Mouse (Mus musculus) forebrain, embryonic 14.5 days (tissue): ENCODE measurements around the gene Stk11ip. TPM values are rescaled to one million over a fixed set of nuclear protein-coding genes. Genes with fewer than 3 reads are reported as not detected.

ENCODE experiments used
- ATAC-seq: fragments of 200-750 bp; cut with Nextera tagmentation; 2 replicates; pipeline ENCODE4 v1.8.0; 2017; ENCODE audit warnings: mild to moderate bottlenecking, moderate library complexity
- DNase-seq: peaks from one replicate; pipeline ENCODE4 v3.0.0-alpha.2; 2015; ENCODE audit warnings: low spot score
- H3K27ac ChIP-seq: fragments of 300-500 bp; sonication (generic); 2 replicates; pipeline ENCODE4 v1.5.1; 2014; ENCODE audit warnings: low read depth, mild to moderate bottlenecking, control low read depth, low read length, moderate library complexity
- H3K27me3 ChIP-seq: fragments of 300-500 bp; sonication (generic); replicated peaks from 2 replicates; pipeline ENCODE4 v1.6.1; 2014; ENCODE audit warnings: low read length, control low read depth, mixed read lengths; ENCODE audit not compliant: control insufficient read depth, insufficient read depth
- H3K36me3 ChIP-seq: fragments of 300-500 bp; sonication (generic); 2 replicates; pipeline ENCODE4 v1.6.1; 2014; ENCODE audit warnings: low read length, control low read depth; ENCODE audit not compliant: control insufficient read depth, insufficient read depth
- H3K4me1 ChIP-seq: fragments of 300-500 bp; sonication (generic); 2 replicates; pipeline ENCODE4 v1.6.1; 2014; ENCODE audit warnings: antibody characterized with exemption, low read length, control low read depth; ENCODE audit not compliant: control insufficient read depth, insufficient read depth
- H3K4me2 ChIP-seq: fragments of 300-500 bp; sonication (generic); 2 replicates; pipeline ENCODE4 v1.6.1; 2014; ENCODE audit warnings: mild to moderate bottlenecking, control low read depth, low read length
- H3K4me3 ChIP-seq: fragments of 300-500 bp; sonication (generic); 2 replicates; pipeline ENCODE4 v1.5.1; 2014; ENCODE audit warnings: low read depth, low read length, control low read depth
- H3K9ac ChIP-seq: fragments of 300-500 bp; sonication (generic); 2 replicates; pipeline ENCODE4 v1.6.1; 2014; ENCODE audit warnings: mild to moderate bottlenecking, low read length, control low read depth, moderate library complexity
- H3K9me3 ChIP-seq: fragments of 300-500 bp; sonication (generic); replicated peaks from 2 replicates; pipeline ENCODE4 v1.6.1; 2016; ENCODE audit warnings: low read length, control low read depth, mixed read lengths; ENCODE audit not compliant: control insufficient read depth
- WGBS: fragments of 180-500 bp; shearing (Covaris S2); extraction: QIAGEN DNeasy Blood & Tissue Kit; methylation state at CpG from one replicate; pipeline ENCODE4 v1.1.7; 2014; 5-methylcytosine and 5-hydroxymethylcytosine counted together
- polyA plus RNA-seq: library from polyadenylated mRNA; unstranded; fragments of >200 nt; fragmentation: Nextera tagmentation; extraction: Ambion mirVana; gene quantifications from 2 replicates; pipeline ENCODE4 v1.2.1, GENCODE M21; 2014

Stk11ip gene
- 8.7 and 10.7 TPM in 2 replicates for polyA plus RNA-seq

DNA sequence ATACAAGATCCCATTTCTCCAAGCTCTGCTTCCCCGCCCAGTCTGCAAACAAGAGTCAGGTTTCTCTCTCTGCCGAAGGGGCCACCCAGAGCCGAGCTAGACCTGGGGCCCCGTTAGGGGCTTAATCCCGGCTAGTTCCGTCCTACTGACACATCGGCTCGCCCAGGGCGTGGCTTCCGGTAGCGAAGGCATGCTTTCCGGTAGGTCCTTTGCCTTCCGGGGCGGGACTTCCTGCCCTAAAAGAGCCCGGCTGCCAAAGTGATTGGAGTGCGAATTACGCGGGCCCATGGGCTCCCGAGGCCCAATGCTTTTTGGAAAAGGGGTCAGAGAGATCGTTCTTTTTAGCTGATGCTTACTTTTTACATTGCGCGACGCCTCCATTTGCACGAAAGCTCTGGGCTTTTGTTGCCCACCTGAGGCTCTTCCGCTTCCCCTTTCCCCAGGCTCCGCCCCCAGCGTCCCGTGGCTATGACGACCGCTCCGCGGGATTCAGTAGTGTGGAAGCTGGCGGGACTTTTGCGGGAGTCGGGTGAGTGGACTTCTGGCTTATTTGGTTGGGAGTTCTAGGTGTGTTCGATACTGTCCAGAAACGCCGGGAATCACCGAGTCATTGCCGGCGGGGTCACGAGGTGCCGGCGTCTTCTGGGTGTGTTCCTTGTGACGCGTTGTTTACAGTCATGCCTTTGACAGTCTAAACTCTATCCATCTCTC is at the start of gene Stk11ip:
Stk11ip (plus strand) TSS at position 209 of the 711 bp plus-strand sequence.
- Histone ChIP-seq H3K4me3 (peak within 1 kb of the TSS; percentile 53), H3K4me2 (peak within 1 kb of the TSS; percentile 62), H3K27ac (peak within 1 kb of the TSS; percentile 76), H3K4me1 (peaks cover 2% of the 10 kb centered on the region; the same call in 1 of the 2 replicates), H3K9ac (peak within 1 kb of the TSS; percentile 51), H3K27me3 (no peaks in the 10 kb centered on the region), H3K36me3 (peaks cover 8% of the 10 kb centered on the region), H3K9me3 (no peaks in the 10 kb centered on the region)
- peak; percentile 99 for ATAC-seq
- under 1% methylated on average over 46 of the region's 46 CpGs for WGBS
- DNase-seq = peak; percentile 97

DNA sequence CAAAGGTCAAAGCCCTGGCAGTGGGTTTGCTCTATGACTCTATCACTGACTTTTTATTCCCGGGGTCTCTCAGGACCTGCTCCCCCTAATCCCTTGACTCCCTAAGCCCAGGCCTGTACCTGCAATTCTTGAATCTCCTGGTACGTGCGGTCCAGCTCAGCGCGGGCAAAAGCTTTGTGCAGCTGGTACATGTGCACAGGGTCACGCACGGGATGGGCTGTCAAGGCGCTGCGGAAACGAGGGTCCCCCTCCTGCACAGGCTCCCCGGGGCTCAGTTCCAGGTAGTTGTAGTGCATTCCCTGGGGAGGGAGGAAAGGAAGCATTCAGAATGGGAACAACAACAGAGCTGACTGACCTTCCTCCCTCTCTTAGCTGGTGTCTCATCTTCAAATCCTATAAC is 44.9 kb upstream of the Stk11ip start:
- 95% methylated on average over 11 of the region's 11 CpGs for WGBS
- Histone ChIP-seq H3K9ac (no peak overlapping the region), H3K4me3 (no peak overlapping the region), H3K27ac (no peak overlapping the region), H3K9me3 (no peaks in the 10 kb centered on the region), H3K4me1 (peaks cover 29% of the 10 kb centered on the region), H3K27me3 (no peaks in the 10 kb centered on the region), H3K36me3 (peaks cover 54% of the 10 kb centered on the region), H3K4me2 (no peak overlapping the region)
- DNase-seq (no peak), ATAC-seq (no peak)

DNA sequence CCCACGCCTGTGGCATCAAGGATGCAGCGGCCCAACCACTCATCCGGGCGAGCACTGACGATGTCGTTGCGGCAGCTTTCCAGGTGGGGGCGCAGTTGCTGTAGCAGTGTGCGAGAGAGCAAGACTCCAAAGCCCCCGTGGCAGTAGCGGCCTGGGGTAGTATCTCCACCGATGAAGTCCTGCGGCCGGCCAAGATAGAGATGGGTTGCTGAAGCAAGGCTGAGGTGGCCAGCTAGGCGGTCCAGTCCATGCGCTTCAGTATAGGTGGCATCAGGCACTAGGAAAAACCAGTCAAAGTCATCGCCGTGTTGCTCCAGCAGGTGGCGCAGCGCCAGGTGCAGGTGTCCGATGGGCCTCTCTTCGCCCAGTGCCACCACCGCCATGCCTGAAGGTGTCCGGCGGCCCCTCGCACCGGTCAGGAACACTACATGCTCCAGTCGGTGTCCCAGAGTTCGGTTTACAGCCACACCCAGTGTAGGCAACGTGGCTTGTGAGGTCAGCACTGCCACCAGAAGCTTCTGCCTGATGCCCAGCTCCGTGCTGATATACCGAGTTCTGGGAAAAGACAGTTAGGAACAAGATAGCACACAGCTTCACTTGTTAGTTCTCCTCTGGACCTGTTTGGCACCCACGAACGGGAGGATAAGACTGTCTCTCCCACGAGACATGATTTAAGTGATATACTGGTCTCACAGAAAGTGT is 43.9 kb upstream of the Stk11ip start:
- H3K36me3 ChIP-seq = peaks cover 49% of the 10 kb centered on the region
- ATAC-seq = peak; percentile 2; the same call in 1 of the 2 replicates
- H3K9me3 ChIP-seq = no peaks in the 10 kb centered on the region
- peak overlapping the region; percentile 30; the same call in 1 of the 2 replicates for H3K9ac ChIP-seq
- no peaks in the 10 kb centered on the region; the same call in 1 of the 2 replicates for H3K27me3 ChIP-seq
- WGBS = 11% methylated on average over 35 of the region's 35 CpGs
- H3K4me2 ChIP-seq = peak overlapping the region; percentile 89
- no peak overlapping the region for H3K27ac ChIP-seq
- H3K4me3 ChIP-seq = peak overlapping the region; percentile 85
- peak; percentile 76 for DNase-seq
- peaks cover 30% of the 10 kb centered on the region for H3K4me1 ChIP-seq

DNA sequence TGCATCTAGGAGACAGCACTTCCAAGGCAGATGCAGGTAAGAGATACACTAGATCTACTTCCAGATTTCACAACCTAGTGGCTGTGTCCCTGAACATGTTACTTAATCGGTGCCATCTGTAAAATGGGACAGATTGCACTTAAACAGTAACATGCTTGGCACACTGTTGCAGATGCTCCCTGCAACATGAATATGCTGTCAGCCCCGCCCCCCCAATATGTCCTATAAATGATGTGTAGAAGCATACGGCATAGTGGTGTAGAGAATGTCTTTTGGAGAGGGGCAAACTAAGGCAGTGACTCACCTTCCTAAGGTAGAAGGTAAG is 43.4 kb upstream of the Stk11ip start:
- peaks cover 30% of the 10 kb centered on the region for H3K4me1 ChIP-seq
- H3K9ac ChIP-seq = peak overlapping the region; percentile 30; the same call in 1 of the 2 replicates
- peak overlapping the region; percentile 85 for H3K4me3 ChIP-seq
- H3K27me3 ChIP-seq = no peaks in the 10 kb centered on the region; the same call in 1 of the 2 replicates
- no peaks in the 10 kb centered on the region for H3K9me3 ChIP-seq
- ATAC-seq (no peak), DNase-seq (peak; percentile 52)
- 48% methylated on average over 3 of the region's 3 CpGs for WGBS
- peaks cover 49% of the 10 kb centered on the region for H3K36me3 ChIP-seq
- no peak overlapping the region for H3K27ac ChIP-seq
- peak overlapping the region; percentile 89 for H3K4me2 ChIP-seq

GRCm38 (mm10) chr1:75478497-75478896 is 42.8 kb upstream of the Stk11ip start:
- ATAC-seq (no peak), DNase-seq (peak; percentile 33)
- Histone ChIP-seq H3K4me2 (peak overlapping the region; percentile 89), H3K9me3 (no peaks in the 10 kb centered on the region), H3K27ac (peak overlapping the region; percentile 80), H3K4me3 (peak overlapping the region; percentile 85), H3K9ac (peak overlapping the region; percentile 86), H3K4me1 (peaks cover 30% of the 10 kb centered on the region), H3K36me3 (peaks cover 48% of the 10 kb centered on the region), H3K27me3 (no peaks in the 10 kb centered on the region; the same call in 1 of the 2 replicates)
- WGBS = under 1% methylated on average over 24 of the region's 25 CpGs

GRCm38 (mm10) chr1:75478916-75479634 is 42.3 kb upstream of the Stk11ip start, which contains the start of the genes Chpf and Tmem198:
Gene Chpf, minus strand, starts transcription at chr1:75479307.
Gene Tmem198, plus strand, starts transcription at chr1:75479532.
- Histone ChIP-seq H3K9me3 (no peaks in the 10 kb centered on the region), H3K27me3 (no peaks in the 10 kb centered on the region; the same call in 1 of the 2 replicates), H3K4me1 (peaks cover 30% of the 10 kb centered on the region), H3K36me3 (peaks cover 47% of the 10 kb centered on the region), H3K27ac (peak within 1 kb of the TSS; percentile 80), H3K9ac (peak within 1 kb of the TSS; percentile 86), H3K4me2 (peak within 1 kb of the TSS; percentile 89), H3K4me3 (peak within 1 kb of the TSS; percentile 85)
- ATAC-seq = peak; percentile 91
- under 1% methylated on average over 71 of the region's 76 CpGs for WGBS
- DNase-seq = peak; percentile 98

DNA sequence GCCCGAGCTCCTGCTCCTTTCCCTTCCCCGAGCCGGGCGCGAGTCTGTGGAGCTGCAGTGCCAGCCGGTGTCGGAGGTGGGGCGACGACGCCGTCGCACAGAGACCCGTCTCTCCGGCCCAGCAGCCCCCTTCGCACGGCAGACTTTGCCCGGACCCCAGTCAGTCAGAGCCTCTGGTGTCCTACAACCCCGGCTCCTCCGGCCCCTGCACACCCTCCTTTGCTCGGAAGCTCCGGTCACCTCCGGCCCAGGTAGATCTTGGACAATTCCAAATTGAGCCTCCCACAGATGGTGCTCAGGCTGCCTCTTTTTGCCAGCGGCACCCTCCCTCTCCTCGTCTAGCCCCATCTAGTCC is 41.7 kb upstream of the Stk11ip start:
- peak; percentile 39 for DNase-seq
- ATAC-seq = no peak
- Histone ChIP-seq H3K4me3 (peak overlapping the region; percentile 85), H3K9me3 (no peaks in the 10 kb centered on the region), H3K4me1 (peaks cover 30% of the 10 kb centered on the region), H3K27ac (peak overlapping the region; percentile 80; the same call in 1 of the 2 replicates), H3K36me3 (peaks cover 47% of the 10 kb centered on the region), H3K27me3 (no peaks in the 10 kb centered on the region; the same call in 1 of the 2 replicates), H3K4me2 (peak overlapping the region; percentile 89), H3K9ac (peak overlapping the region; percentile 86)
- 0% methylated on average over 24 of the region's 24 CpGs for WGBS

DNA sequence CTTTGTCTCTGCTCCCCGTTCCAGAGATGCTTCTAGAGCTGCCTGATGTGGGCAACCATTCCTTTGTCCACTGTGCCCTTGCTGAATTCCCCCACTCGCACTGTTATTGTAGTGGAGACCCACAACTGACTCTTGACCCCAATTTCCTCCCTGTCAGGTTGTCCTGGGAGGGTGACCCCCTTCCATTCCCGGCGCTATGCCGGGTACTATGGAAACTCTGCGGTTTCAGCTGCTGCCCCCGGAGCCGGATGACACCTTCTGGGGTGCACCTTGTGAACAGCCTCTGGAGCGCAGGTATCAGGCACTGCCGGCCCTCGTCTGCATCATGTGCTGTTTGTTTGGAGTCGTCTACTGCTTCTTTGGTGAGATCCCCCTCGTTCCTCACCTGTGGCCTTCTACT is 41.3 kb upstream of the Stk11ip start:
- peaks cover 47% of the 10 kb centered on the region for H3K36me3 ChIP-seq
- peak overlapping the region; percentile 80; the same call in 1 of the 2 replicates for H3K27ac ChIP-seq
- DNase-seq (no peak), ATAC-seq (no peak)
- peak overlapping the region; percentile 89 for H3K4me2 ChIP-seq
- 14% methylated on average over 13 of the region's 13 CpGs for WGBS
- peak overlapping the region; percentile 85 for H3K4me3 ChIP-seq
- H3K9me3 ChIP-seq = no peaks in the 10 kb centered on the region
- H3K9ac ChIP-seq = peak overlapping the region; percentile 86
- peaks cover 3% of the 10 kb centered on the region; the same call in 1 of the 2 replicates for H3K27me3 ChIP-seq
- H3K4me1 ChIP-seq = peaks cover 30% of the 10 kb centered on the region
